Mouse (Mus musculus): ENCODE results near the gene Krt2.

DNA sequence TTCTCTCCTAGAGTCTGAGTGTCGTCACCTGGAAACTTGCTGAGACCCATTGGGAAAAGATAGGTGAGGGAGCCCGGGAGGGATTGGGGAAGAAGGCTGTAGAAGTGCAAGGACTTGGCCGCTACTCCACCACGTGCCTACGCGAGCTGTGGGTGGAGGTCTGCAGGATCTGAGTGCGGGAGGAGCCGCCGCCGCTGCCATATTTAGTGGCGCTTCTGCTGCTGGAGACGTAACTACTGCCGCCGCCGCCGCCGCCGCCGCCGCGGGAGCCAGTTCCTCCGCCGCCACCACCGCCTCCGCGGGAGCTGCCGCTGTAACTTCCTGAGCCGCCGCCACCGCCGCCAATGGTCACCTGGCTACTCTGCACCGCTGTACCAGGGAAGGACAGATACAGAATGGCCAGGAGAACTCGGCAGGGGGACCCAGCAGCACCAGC is 41.8 kb upstream of the Krt2 start:
- TF ChIP-seq POLR2A (IDR thresholded peaks at IDR 0.05; ENCODE audit: borderline replicate concordance, insufficient read depth, low read length): no peak
- TF ChIP-seq CTCF (IDR thresholded peaks at IDR 0.05; ENCODE audit: borderline replicate concordance, insufficient read depth, low read depth, low read length): no peak

Data from cerebellum, adult 2 months (tissue).